Mouse (Mus musculus) embryonic facial prominence, embryonic 12.5 days (tissue): Measurements from ENCODE around the gene Fkbp7. TPM values are rescaled to one million over a fixed set of nuclear protein-coding genes. Genes with fewer than 3 reads are reported as not detected.

Experiments
- ATAC-seq: fragments of 200-750 bp; cut with Nextera tagmentation; 2 replicates; pipeline ENCODE4 v1.8.0; 2017; ENCODE audit not compliant: insufficient number of reproducible peaks, insufficient read depth, low FRiP score, low TSS enrichment
- H3K27ac ChIP-seq: fragments of 300-500 bp; sonication (generic); 2 replicates; pipeline ENCODE4 v1.5.1; 2016; ENCODE audit warnings: mild to moderate bottlenecking
- H3K27me3 ChIP-seq: fragments of 300-500 bp; sonication (generic); 2 replicates; pipeline ENCODE4 v1.6.1; 2016; ENCODE audit warnings: mild to moderate bottlenecking, moderate library complexity
- H3K36me3 ChIP-seq: fragments of 300-500 bp; sonication (generic); 2 replicates; pipeline ENCODE4 v1.6.1; 2016; ENCODE audit warnings: mild to moderate bottlenecking
- H3K4me1 ChIP-seq: fragments of 300-500 bp; sonication (generic); 2 replicates; pipeline ENCODE4 v1.6.1; 2016
- H3K4me2 ChIP-seq: fragments of 300-500 bp; sonication (generic); replicated peaks from 2 replicates; pipeline ENCODE4 v1.6.1; 2016; ENCODE audit warnings: mild to moderate bottlenecking, moderate library complexity
- H3K4me3 ChIP-seq: fragments of 300-500 bp; sonication (generic); 2 replicates; pipeline ENCODE4 v1.5.1; 2016; ENCODE audit warnings: mild to moderate bottlenecking
- H3K9ac ChIP-seq: fragments of 300-500 bp; sonication (generic); 2 replicates; pipeline ENCODE4 v1.6.1; 2016; ENCODE audit warnings: mild to moderate bottlenecking, moderate library complexity
- H3K9me3 ChIP-seq: fragments of 300-500 bp; sonication (generic); 2 replicates; pipeline ENCODE4 v1.6.1; 2016; ENCODE audit warnings: mild to moderate bottlenecking, moderate library complexity
- WGBS: fragments of 180-500 bp; shearing (Covaris S2); methylation state at CpG from one replicate; pipeline ENCODE4 v1.1.7; 2016; 5-methylcytosine and 5-hydroxymethylcytosine counted together
- polyA plus RNA-seq: library from polyadenylated mRNA; unstranded; fragments of >200 nt; fragmentation: Nextera tagmentation; extraction: Ambion mirVana; gene quantifications from 2 replicates; pipeline ENCODE4 v1.2.1, GENCODE M21; 2016

Fkbp7 gene
- polyA plus RNA-seq, 1 experiment from 2014 or later = 68.4 TPM

DNA sequence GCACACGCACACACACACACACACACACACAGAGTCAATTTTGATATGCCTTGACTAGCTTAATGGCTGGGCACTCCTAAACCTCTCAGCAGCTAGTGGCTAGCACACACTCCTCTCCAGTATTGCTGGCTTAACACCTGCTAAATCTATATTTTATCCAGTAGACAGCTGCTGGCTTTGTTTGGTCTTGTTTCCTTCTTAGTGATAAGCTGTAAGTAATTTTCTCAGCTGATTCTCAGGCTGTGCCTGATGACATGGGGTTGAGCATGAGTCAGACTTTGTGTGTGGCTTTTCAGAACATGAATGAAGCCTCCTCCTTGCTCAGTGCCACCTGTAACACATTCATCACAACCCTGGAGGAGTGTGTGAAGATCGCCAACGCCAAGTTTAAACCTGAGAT, 14.1 kb upstream of the Fkbp7 start:
- H3K36me3 ChIP-seq = peaks cover 77% of the 10 kb centered on the region

DNA sequence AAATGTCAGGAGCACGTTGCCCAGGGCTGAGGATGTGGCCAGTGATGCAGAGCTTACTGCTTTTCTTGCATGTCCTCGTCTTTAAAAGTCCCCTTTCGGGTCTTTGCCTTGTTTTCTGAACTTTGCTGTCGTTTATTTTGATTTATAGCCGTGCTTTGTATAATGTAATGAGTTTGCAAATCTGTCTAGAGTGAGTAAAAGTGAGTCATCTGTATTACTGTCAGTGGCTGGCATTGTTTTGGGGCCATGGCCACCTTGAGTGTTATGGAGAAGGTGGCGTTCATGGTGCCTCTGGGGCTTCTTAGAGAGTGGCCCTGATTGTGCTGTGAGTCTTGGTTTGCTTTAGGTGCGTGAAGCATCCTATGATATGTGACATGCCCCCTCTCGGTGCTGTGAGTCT, 9.4 kb upstream of the Fkbp7 start:
- Histone ChIP-seq H3K4me1 (no peaks in the 10 kb centered on the region), H3K27me3 (no peaks in the 10 kb centered on the region), H3K4me2 (no peak overlapping the region), H3K4me3 (no peak overlapping the region), H3K27ac (no peak overlapping the region), H3K9me3 (no peaks in the 10 kb centered on the region), H3K36me3 (peaks cover 59% of the 10 kb centered on the region), H3K9ac (no peak overlapping the region)
- 92% methylated on average over 8 of the region's 8 CpGs for WGBS
- ATAC-seq = no peak

More for the DNA sequence above, 14.1 kb upstream of the Fkbp7 start:
- Histone ChIP-seq H3K9ac (no peak overlapping the region), H3K27me3 (no peaks in the 10 kb centered on the region), H3K4me3 (no peak overlapping the region), H3K9me3 (no peaks in the 10 kb centered on the region), H3K4me2 (no peak overlapping the region), H3K27ac (no peak overlapping the region), H3K4me1 (no peaks in the 10 kb centered on the region)
- ATAC-seq = no peak
- WGBS = 92% methylated on average over 3 of the region's 3 CpGs

DNA sequence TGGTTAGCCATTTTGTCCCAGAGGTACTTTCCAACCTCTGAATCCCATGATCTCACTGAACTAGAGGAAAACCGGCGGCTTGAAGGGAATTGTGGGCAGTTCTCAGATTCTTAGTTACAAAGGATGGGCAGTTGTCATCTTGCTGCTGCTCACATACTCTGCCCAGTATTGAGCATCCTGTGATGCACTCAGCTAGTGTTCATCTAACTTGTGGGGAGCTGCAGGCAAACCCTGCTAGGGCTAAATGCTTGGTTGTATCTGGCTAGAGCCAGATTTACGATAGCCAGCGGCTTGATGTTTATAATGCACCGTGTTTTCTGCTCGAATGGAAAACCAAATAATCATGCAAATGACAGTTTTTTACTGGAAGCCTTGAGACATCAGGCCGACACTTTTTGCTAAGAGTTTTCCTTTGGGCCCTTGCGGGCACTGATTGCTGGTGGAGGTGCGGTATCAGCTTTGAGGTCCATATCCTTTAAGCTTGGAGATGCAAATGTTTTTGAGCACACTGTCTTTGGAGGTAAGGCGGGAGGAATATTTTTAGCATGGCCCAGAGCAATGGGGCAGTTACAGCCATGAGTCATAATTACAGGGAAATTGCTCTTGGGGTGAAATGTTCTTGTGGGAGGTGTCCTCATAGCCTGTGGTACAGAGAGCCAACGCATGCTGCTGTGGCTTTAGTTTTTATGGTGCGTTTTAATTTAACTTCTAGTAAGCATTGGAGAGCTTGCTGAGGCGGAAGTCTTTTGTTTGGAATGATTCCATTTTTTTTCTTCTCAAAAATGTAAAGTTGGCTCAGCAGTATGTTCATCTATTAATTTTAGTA, 3.7 kb upstream of the Fkbp7 start:
- H3K4me1 ChIP-seq = peaks cover 10% of the 10 kb centered on the region
- H3K9ac ChIP-seq = 0 out of 2 replicates have a peak overlapping the region, but pooled peaks have one; percentile 88
- H3K36me3 ChIP-seq = peaks cover 13% of the 10 kb centered on the region; the same call in 1 of the 2 replicates
- no peak for ATAC-seq
- H3K27ac ChIP-seq = no peak overlapping the region
- 60% methylated on average over 13 of the region's 13 CpGs for WGBS
- H3K9me3 ChIP-seq = no peaks in the 10 kb centered on the region
- peak overlapping the region; percentile 78 for H3K4me3 ChIP-seq
- no peaks in the 10 kb centered on the region for H3K27me3 ChIP-seq
- peak overlapping the region; percentile 56 for H3K4me2 ChIP-seq

DNA sequence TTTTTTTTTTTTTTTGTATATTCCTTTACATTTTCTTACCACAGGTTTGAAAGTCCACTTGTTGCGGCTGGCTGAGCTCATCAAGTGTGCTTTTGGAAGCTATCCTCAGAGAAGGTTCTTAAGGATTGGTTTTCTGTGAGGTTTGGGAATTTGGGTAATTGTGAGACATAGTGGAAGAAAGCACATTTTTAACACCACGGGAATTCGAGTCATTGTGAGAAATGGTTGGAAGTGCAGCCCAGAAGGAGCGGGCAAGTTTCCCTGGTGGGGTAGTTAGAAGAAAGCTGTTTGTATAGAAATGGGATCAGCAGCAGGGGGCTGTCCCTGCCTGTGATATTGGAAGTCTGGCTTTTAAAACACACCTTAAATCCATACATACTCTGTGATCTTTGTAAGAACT, 3.0 kb upstream of the Fkbp7 start:
- H3K27ac ChIP-seq = no peak overlapping the region
- H3K36me3 ChIP-seq = 0 out of 2 replicates have a peak, but pooled peaks cover 13% of the 10 kb centered on the region
- H3K4me3 ChIP-seq = peak overlapping the region; percentile 78
- peak overlapping the region; percentile 88; the same call in 1 of the 2 replicates for H3K9ac ChIP-seq
- peak overlapping the region; percentile 56 for H3K4me2 ChIP-seq
- peaks cover 10% of the 10 kb centered on the region for H3K4me1 ChIP-seq
- WGBS = 9% methylated on average over 4 of the region's 4 CpGs
- H3K27me3 ChIP-seq = no peaks in the 10 kb centered on the region
- ATAC-seq = no peak
- H3K9me3 ChIP-seq = no peaks in the 10 kb centered on the region

DNA sequence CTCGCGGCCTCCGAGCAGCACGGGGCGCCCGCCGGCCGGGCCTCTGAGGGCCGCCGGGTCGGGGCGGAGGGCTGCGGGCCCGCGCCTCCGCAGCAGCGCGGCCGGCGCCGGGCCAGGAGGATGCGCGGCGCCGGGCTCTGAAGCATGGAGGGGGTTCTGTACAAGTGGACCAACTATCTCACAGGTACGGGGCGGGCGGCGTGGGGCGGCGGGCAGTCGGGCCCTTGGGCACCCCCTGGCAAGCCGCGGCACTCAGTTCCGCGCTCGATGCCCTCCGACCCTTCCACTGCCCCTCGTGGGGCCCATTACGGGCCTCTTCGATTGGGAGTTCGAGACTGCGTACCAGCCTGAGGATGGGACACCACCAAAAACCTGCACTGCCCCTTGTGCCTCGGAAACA, 2.5 kb upstream of the Fkbp7 start:
- no peaks in the 10 kb centered on the region for H3K9me3 ChIP-seq
- peak; percentile 18; the same call in 1 of the 2 replicates for ATAC-seq
- no peaks in the 10 kb centered on the region for H3K27me3 ChIP-seq
- peak overlapping the region; percentile 56 for H3K4me2 ChIP-seq
- H3K4me3 ChIP-seq = peak overlapping the region; percentile 78
- under 1% methylated on average over 35 of the region's 44 CpGs for WGBS
- H3K9ac ChIP-seq = peak overlapping the region; percentile 88
- peak overlapping the region; percentile 85 for H3K27ac ChIP-seq
- H3K4me1 ChIP-seq = peaks cover 10% of the 10 kb centered on the region
- H3K36me3 ChIP-seq = 0 out of 2 replicates have a peak, but pooled peaks cover 12% of the 10 kb centered on the region

DNA sequence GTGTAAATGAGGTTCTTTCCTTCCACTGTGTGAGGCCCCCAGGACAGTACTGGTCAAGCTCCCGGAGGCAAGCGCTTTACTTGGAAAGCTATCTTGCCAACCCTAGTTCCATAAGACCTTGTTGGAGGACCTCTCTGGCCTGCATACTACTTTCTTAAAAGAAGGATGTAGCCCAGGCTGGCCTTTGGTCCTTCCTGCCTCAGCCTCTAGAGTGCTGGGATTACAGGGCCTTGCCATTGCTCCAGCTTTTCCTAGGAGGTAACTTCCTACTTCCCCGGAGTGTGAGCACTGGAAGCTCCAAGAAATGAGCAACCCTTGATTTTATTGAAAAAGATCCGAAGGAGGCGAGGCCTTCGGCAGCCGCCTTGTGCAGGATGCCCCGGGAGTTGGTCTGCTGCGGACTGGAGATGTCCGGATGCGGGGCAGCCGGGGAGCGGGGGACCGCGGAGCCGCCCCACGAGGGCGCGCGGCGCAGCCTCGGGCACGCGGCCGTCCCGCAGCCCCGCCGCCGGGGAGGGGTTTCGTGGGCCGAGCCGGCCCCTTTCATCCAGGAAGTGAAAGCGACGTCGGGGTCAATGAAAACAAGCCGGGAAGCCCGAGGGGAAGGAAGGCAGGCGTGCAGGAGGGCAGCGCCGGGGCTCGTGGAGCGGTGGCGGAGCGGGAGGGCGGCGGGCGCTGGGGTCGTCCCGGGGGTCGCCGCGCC, 2.0 kb upstream of the Fkbp7 start, which contains the start of gene Plekha3:
TSS of gene Plekha3 (plus strand) at position 557 of the 703 bp plus-strand sequence.
- peaks cover 10% of the 10 kb centered on the region for H3K4me1 ChIP-seq
- H3K27ac ChIP-seq = peak within 1 kb of the TSS; percentile 85
- WGBS = 5% methylated on average over 44 of the region's 52 CpGs
- peak within 1 kb of the TSS; percentile 56 for H3K4me2 ChIP-seq
- peak within 1 kb of the TSS; percentile 88 for H3K9ac ChIP-seq
- no peaks in the 10 kb centered on the region for H3K9me3 ChIP-seq
- H3K4me3 ChIP-seq = peak within 1 kb of the TSS; percentile 78
- 0 out of 2 replicates have a peak, but pooled peaks cover 9% of the 10 kb centered on the region for H3K36me3 ChIP-seq
- H3K27me3 ChIP-seq = no peaks in the 10 kb centered on the region
- peak; percentile 57 for ATAC-seq

DNA sequence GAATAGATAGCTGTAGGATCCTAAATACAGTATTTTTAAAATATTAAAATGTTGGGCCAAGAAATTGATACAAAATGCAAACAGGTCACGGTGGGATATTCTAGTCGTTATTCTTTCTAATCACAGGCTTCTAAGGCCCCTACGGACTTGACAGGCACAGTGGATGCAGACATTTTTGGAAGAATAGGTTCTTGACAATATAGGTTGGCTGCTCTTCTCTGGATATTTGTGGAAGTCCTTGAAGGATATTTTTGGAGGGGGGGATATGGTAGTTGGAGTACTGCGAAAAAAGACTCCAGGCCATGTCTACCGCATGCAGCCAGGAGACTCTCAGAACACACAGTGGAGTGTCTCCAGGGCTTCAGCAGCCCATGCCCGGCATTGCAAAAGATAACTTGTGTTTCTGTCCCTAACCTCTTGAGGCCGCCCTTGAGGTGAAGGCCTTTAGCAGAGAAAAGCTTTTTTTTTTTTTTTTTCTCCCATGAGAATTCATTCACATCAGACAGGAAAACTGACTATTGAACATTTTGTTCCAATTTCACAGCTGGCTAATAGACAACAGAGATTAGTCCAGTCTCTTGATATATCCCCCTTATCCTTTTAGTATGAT, 661 bp upstream of the Fkbp7 start:
- no peak for ATAC-seq
- H3K9me3 ChIP-seq = no peaks in the 10 kb centered on the region
- WGBS = 36% methylated on average over 7 of the region's 7 CpGs
- H3K9ac ChIP-seq = 0 out of 2 replicates have a peak overlapping the region, but pooled peaks have one; percentile 68
- 0 out of 2 replicates have a peak, but pooled peaks cover 4% of the 10 kb centered on the region for H3K36me3 ChIP-seq
- peak overlapping the region; percentile 83; the same call in 1 of the 2 replicates for H3K27ac ChIP-seq
- no peaks in the 10 kb centered on the region for H3K27me3 ChIP-seq
- peak overlapping the region; percentile 48 for H3K4me3 ChIP-seq
- H3K4me1 ChIP-seq = peaks cover 10% of the 10 kb centered on the region
- peak overlapping the region; percentile 64 for H3K4me2 ChIP-seq

DNA sequence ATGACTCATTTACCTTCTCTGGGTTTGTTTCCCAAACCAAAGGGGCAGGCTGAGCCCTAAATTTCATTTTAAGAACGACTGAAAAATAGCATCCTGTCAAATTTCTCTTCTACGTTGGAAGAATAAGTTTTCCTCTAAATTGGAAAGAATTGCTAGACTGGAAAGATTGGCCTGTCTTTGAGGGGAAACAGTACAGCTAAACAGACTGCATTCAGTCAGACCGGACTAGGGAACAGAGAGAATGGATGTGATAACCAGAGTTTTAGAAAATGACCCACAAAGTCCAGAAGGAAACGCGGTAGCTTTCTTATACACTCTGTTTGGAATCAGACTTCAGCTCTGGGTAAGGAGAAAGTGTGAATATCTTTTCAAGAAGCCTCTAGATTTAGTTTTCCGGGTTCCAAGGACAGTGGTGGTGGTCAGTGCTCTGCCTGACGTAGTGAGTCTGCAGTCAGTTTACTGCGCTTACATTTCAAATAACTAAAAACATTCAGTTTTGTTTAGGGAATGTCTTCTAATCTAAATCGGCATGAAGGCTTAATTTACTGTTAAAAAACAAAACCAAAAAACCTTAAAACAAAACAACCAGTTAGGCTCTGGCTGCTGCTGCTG, 676 bp downstream of the Fkbp7 start:
- Histone ChIP-seq H3K36me3 (no peaks in the 10 kb centered on the region), H3K4me1 (peaks cover 10% of the 10 kb centered on the region), H3K27me3 (no peaks in the 10 kb centered on the region), H3K9ac (peak overlapping the region; percentile 68), H3K9me3 (no peaks in the 10 kb centered on the region), H3K4me3 (peak overlapping the region; percentile 48), H3K27ac (peak overlapping the region; percentile 83), H3K4me2 (peak overlapping the region; percentile 64)
- no peak for ATAC-seq
- 30% methylated on average over 9 of the region's 9 CpGs for WGBS

DNA sequence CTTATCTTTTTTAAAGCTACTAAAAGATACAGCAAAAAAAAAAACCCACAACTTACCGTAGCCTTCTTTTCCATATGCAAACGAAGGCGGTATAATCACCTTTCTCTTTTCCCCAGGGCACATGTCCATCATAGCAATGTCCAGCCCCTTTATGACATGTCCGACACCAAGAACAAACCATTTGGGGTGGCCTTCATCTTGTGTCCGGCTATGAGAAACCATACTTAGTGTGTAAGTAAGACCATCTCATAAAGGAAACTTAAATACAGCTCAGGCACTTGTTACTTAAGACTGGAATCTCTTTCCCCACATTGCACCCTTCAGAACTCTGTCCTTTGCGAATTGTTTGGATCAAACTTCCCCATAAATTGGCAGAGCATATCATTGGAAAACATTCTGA, 1.3 kb downstream of the Fkbp7 start:
- Histone ChIP-seq H3K9ac (no peak overlapping the region), H3K4me3 (peak overlapping the region; percentile 48), H3K27ac (no peak overlapping the region), H3K9me3 (no peaks in the 10 kb centered on the region), H3K36me3 (no peaks in the 10 kb centered on the region), H3K4me1 (peaks cover 8% of the 10 kb centered on the region), H3K4me2 (peak overlapping the region; percentile 64), H3K27me3 (no peaks in the 10 kb centered on the region)
- ATAC-seq = no peak
- WGBS = 87% methylated on average over 6 of the region's 6 CpGs

DNA sequence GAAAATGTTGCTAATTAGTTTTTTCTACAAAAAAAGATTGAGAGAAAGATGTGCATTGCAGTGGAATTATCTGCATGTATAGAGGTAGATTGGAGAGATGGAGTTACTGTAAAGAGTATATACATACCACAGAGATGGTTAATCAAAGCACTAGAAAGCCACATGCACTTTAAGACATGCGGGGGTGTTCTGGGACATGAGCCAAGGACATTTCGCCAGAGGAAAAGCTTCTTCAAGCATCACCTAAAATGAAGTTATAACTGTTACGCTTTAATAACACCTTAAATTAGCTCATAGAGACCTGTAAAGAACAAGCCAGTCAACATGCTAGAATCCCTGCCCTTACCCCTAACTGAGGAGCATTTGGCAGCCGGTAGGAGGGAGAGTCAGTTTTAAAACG, 5.7 kb downstream of the Fkbp7 start:
- Histone ChIP-seq H3K4me3 (no peak overlapping the region), H3K4me2 (no peak overlapping the region), H3K4me1 (no peaks in the 10 kb centered on the region), H3K27me3 (no peaks in the 10 kb centered on the region), H3K9ac (no peak overlapping the region), H3K9me3 (no peaks in the 10 kb centered on the region), H3K36me3 (peaks cover 25% of the 10 kb centered on the region), H3K27ac (no peak overlapping the region)
- 82% methylated on average over 5 of the region's 5 CpGs for WGBS
- no peak for ATAC-seq

DNA sequence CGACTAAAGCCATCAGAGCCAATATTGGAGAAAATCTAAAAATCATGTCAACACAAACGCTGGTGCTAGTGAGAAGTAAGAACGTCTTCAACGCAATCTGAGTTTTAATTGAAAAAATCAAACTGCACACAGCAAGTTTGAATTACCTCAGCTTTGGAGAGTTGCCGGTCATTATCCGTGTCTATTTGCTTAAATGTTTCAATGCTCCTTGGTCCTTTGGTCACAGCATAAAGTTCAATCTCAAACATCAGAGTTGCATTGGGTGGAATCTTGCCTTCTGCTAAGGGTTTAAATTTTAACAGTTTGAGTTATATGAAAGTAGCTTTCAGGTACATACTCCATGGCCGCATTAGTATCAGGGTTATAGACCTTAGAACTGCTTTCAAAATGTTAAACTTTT, 7.4 kb downstream of the Fkbp7 start:
- Histone ChIP-seq H3K9me3 (no peaks in the 10 kb centered on the region), H3K4me3 (no peak overlapping the region), H3K27me3 (no peaks in the 10 kb centered on the region), H3K4me2 (no peak overlapping the region), H3K4me1 (no peaks in the 10 kb centered on the region), H3K27ac (no peak overlapping the region), H3K9ac (no peak overlapping the region), H3K36me3 (peaks cover 33% of the 10 kb centered on the region)
- 93% methylated on average over 7 of the region's 7 CpGs for WGBS
- no peak for ATAC-seq
